Mouse (Mus musculus) skeletal muscle tissue, adult 2 months (tissue): ENCODE results near the gene Susd5.
"Not testable (repeated sequence)": the region's sequence is repeated elsewhere in the genome, so short reads cannot be mapped to it uniquely, and the experiment has no call there.

Experiments
- DNase-seq: peaks from one replicate; pipeline ENCODE4 v3.0.0-alpha.2; 2012; ENCODE audit warnings: low read depth, low spot score

Gene Susd5

DNA sequence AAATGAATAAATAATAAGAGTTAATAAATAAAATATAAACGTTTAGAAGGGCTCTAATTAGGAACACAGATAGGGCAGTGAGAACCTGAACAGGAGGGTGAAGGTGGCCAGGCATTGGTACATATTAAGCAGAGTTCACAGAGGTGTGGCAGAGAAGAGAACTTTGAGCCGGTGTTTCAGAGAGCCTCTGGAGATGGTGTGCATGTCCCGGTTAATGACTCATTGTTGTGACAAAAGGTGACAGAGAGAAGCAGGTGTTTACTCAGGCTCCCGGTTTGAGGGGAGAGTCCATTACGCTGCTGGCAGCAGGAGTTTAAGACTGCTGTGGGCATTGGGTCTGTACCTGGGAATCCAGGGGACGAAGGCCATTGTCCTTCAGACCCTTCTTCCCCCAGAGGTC, 12.4 kb downstream of the Susd5 start:
- no peak for DNase-seq

DNA sequence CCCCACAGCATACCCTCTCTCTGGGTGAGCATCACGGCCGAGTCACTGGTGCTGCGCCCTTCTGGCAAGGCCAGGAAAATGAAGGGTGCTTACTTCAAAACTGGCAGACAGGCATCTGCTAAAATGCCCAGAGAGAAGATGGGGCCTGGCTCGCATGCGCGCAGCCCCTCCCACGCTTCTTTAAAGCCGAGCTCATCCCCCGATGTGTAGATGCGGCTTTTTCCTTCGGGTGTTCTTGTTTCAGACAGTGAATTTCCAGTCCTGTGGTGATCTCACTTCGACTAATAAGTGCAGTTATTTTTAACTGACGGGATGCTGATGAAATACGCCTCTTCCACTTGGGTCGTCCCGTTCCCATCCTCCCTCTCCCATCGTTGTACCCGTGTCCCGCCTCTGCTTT, 16.7 kb downstream of the Susd5 start:
- DNase-seq: no peak

DNA sequence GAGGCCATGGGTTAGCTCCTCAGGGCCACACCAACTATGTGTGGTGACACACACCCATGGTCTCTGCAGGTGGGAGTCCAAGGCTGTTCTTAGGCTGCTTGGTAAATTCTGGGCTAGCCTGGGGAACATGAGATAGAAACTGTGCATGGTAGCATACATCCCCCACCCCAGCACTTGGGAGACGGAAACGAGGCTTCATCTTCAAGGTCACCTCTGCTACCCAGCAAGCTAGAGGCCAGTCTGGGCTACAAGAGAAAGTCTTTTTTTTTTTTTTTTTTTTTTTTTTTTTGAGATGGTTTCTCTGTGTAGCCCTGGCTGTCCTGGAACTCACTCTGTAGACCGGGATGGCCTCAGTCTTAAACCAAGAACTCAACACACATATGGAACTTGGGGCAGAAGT, 29.5 kb downstream of the Susd5 start:
- no peak for DNase-seq

DNA sequence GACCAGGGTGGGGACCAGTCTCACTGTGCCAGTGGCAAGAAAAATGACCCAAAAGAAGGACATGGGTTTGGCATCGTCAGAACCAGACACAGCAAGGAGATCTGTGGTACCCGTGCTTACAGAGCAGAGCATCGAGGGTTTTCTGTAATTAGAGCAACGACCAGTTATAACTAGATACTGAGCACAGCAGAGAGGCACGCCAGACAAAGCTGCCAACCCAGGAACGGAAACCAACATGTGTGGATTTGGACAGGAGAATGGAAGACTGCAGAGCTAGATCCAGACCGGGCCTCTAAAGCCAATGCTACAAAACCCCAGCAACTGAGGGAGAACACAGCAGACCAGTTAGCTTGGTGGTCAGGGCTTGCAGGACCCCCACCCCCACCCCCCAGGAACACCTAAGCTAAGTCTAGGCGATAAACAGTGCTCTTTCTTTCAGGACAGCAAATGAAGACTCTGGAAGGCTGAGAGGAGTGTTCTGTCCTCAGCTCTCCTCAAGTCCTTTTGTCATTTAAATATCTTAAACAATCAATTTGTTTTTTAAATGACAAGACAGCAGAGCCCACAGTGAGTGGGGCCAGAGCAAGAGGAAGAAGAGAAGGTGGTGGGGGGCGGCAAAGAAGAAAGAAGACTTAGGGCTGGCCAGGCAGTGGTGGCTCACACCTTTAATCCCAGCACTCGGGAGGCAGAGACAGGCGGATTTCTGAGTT, 30.3 kb downstream of the Susd5 start:
- peak; percentile 3 for DNase-seq

DNA sequence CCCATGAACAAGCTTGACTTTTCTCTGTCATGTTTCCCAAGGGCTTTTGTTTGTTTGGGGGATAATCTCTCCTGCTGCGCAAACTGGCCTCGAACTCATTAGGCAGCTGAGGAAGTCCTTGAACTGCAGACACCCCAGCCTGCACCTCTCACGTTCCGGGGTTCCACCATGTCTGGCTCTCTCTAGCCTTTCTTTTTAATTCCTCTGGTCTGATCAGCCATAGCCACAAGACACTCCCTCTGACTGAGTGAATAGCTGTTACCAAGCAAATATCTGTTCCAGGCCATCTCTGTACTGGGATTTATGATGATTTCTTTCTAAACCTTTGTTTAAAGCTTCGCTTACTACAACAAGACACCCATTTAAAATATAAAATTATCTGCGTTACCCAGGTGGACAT, 31.9 kb downstream of the Susd5 start:
- not testable (repeated sequence) for DNase-seq

DNA sequence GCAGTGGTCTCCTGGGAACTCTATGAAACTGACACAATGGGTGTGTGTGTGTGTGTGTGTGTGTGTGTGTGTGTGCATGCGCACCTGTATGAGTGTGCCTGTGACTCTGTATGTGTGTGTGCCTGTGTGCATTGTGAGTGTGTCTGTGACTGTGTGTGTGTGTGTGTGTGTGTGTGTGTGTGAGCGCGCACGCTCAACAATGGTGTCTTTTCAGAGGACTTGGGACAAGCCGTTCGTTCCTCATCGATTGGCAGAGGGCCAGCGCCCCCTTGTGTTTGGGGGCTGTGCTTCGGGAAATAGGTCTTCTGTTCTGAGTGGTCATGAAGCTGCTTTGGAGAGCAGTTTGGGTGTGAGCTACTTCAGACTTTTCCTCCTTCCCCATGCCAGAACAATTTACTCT, 35.2 kb downstream of the Susd5 start:
- not testable (repeated sequence) for DNase-seq

DNA sequence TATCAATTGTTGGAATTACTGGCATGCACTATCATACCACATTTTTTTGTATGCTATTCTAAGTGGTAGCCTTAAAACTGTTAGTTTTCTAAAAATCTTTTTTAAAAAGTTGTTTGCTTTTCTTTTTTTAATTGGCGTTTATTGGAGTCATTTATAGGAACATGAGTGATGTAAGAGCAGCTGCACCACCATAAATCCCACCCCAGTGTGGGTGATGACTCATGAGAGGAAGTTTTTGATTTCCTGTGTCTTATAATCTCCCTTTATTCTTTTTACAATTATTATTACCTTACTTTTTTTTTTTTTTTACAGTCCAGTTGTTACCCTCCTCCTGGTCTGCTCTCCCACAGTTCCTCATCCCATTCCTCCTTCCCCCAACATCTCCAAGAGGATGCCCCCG, 37.9 kb downstream of the Susd5 start:
- no peak for DNase-seq

DNA sequence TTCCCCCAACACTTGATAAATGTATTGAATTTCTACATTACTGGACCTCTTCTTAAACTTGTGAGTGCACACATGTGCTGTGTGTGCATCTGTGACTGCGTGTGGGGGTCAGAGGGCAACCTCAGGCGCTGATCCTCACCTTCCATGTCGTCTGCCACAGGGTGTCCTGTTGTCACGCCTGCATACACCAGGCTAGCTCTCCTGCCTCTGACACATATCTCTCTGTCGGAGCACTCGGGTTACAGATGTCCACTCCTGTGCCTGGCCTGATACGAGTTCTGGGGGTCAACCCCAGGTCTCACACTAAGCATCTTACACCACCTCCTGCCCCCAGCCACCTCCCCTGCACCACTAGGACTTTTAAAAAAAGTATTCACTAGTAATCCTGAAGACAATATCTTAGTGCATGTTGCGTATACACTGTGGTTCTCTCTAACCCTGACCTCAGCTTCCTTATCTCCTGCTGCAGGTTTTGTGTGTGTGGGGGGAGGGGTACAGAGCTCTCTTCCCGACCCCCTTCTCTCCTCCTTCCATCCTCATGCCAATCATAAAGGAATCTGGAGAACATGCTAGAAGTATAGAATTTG, 41.9 kb downstream of the Susd5 start:
- no peak for DNase-seq

DNA sequence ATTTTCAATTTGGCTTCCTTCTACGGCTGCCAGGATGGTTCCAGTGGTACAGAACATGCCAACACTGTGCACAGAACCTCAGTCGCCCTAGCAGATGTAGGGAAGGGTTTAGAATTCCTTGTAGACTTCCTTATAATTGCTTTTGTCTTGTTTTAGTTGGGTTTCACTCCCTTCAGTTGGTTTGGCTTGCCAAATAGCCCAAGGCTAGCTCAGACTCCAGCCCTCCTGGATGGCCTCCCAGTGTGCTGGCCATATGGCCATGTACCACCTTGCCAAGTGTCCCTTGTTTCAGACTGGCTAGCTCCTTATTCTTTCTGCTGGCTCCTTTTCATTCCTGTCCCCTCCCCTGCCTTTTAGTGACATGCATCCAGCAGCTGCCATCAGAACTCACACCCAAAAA, 53.3 kb downstream of the Susd5 start:
- no peak for DNase-seq

DNA sequence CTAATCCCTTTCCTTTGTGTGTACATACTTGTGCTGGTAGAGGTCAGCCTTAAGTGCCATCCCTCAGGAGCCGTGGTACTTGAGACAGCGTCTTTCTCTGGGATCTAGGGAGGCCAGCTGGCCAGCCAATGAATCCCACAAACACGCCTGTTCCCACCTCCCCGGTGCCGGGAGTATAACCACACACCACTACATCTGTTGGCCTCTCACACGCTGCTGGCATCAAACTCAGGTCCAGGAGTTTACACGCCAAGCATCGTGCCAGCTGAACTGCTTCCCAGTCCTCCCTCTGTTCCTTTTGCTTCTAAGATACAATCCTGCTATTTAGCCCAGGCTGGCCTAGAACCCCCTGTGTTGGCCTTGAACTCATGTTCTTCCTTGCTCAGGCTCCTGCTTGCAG, 54.2 kb downstream of the Susd5 start:
- no peak for DNase-seq

DNA sequence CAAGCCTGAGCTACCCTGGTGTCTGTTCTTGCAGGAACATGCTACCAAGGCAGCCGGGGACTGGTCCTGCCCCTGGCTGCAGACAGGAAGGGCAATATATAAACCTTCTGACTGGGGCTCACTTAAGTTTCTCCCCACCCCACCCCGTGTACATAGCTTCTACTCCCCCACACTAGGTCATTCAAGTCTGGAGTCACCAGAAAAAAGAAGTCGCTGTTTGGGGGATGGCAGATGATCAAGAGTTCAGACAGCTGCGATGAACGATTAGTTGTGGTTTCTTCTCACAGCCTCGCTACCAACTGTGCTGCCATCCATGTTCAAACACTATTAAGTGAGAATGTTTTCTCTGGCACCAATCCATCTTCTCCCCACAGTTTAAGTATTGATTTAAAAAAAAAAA, 55.3 kb downstream of the Susd5 start:
- no peak for DNase-seq

DNA sequence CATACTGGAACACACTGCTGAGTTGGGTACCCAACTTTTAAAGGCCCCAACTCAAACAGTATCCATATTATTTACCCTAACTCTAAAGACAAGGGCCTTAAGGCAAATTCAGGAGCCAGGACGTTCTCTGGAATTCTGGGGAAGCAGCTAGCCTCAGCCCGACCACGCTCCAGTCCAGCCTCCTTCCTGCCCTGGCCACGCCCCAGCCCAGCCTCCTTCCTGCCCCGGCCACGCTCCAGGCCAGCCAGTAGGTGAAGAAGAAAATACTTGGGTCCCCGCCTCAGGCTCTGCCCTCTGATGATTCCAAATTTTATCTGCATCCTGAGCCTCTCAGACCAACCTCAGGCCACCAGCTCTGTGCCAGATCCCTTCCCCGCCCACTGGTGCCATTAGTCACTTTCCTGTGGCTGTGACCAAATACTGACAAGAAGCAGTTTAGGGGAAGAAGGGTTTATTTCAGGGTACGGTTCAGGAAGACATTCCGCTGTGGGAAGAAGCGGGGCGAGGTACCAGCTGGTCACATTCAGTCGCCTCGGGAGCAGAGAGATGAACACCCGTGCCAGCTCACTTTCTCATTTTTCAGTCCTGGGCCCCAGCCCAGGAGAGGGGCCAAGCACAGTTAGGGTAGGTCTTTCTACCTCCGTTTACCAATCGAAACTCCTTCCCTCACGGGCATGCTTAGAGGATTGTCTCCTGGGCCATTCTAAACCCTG, 57.1 kb downstream of the Susd5 start:
- DNase-seq: no peak

DNA sequence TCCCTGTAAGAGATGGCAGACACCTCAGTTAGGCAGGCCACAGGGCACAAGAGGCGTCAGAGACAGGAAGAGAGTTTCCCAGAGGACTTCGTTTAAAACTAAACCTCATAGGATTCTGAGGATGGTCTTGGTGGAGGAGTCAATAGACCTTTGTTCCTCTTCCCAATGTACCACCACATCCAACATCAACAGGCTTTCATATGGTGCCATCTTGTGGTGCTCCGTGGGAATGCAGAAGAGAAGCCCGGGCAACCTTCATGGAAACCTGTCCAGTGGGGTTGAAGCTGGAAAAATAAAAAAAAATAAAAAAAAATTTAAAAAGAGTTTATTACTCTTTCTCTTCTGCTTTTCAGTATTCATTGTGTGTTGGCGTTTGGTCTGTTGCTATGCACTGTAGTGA, 59.7 kb downstream of the Susd5 start:
- DNase-seq: not testable (repeated sequence)

DNA sequence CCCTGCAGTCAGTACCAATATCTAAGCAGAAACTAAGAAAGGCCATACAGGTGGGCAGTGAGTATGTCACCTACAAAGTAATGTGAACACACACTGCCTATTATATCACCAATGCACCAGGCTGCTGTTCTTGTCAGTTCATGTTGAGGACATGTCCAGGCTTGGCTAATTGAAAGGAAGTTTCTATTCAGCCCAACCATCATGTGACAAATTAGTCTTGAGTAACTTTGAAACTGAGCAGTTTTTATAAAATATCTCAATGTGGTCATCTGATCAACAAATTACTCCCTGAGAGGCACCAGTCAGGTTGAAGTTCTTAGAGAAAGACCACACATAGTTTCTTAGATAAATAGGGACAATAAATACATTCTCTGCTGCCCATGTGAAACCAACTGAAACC, 65.9 kb downstream of the Susd5 start:
- not testable (repeated sequence) for DNase-seq

DNA sequence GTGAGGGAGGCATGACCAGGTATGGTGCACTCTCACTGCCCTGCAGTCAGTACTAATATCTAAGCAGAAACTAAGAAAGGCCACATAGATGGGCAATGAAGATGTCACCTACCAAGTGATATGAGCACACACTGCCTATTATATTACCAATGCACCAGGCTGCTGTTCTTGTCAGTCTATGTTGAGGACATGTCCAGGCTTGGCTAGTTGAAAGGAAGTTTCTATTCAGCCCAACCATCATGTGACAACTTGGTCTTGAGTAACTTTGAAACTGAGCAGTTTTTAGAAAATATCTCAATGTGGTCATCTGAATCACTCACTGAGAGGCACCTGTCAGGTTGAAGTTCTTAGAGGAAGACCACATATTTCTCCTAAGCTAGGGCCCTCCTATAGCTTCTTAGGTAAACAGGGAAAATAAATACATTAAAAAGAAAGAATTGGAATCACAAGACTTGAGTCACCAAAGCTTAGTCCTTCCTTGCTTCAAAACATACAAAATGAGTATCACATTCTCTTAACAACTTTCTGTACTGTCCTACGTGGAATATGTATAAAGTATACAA, 72.4 kb downstream of the Susd5 start:
- DNase-seq: not testable (repeated sequence)
